Mouse (Mus musculus) urinary bladder, postnatal 36 days (tissue): ENCODE measurements around the gene Rpl18.
A peak's percentile ranks its signal among the peaks of the same experiment; 100 is the strongest.

Source experiments
- DNase-seq, 2 experiments: peaks; one replicate each; pipeline ENCODE4 v3.0.0; 2022; ENCODE audit warnings: low spot score in 2 of 2, mixed read lengths in 1 of 2

Rpl18 gene

DNA sequence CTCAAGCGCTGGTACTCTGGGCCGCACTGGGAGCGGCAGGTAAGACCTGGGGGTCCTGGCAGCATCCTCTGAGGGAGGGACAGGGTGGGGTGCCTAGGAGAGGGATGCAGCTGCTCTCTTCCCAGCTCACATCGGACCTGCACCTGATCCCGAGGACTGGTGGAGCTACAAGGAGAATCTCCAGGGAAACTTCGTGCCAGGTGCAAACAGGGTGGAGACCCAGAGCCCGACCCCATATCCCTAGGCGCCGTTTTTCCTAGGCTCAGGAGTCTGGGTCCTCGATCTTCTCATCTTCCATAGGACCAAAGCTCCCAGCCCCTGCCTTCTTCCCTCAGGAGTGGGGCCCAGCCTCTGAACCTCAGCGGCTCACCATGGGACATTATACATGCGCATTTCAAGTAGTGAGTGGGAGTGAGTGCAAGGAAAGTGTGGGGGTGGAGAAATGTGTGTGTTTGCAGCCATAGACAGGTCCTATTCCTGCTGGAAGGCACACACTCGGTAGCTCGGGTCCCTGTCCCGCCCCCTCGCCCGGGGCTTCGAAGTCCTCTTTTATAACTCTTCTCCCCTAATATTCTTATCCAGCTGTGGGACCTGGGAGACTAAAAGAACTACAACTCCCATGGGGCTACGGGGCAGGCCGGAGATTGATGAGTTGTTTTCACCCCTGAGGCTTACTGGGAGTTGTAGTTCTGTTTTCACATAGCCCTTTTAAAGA lies 14.8 kb upstream of the Rpl18 start:
- DNase-seq: peak; percentile 69 to 79

DNA sequence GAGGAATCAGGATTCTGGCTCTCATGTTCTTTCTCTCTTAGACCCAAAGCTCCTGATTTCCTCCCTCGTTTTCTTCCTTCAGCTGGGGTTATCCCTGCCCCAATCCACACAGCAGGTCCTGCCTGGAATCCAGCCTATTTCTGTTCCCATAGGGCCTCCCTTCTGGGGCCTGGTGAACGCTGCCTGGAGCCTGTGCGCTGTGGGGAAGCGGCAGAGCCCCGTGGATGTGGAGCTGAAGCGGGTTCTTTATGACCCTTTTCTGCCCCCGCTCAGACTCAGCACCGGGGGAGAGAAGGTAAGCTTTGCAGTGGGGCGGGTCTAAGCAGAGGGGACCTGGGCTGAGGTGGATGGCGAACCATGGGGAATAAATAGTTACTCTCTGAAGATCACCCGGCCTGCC lies 14.2 kb upstream of the Rpl18 start:
- no peak for DNase-seq

DNA sequence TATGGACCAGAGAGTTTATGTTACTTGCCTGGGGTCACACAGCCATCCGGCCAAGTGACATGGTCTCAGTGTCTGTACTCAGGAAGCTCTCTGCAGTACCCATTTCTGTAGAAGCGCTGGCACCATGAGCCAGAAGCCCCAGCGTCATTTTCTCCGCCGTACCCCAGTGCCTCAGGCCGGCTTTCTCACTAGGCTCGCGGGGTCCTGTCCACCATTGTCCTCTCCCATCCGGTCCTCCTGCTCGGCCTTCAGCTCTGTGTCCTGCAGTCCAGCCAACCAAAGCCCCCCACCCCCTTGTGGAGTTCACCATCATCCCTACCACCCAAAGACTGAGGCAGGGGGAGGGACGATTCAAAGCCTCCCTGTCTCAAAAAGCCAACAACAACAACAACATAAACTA lies 13.7 kb upstream of the Rpl18 start:
- no peak for DNase-seq

DNA sequence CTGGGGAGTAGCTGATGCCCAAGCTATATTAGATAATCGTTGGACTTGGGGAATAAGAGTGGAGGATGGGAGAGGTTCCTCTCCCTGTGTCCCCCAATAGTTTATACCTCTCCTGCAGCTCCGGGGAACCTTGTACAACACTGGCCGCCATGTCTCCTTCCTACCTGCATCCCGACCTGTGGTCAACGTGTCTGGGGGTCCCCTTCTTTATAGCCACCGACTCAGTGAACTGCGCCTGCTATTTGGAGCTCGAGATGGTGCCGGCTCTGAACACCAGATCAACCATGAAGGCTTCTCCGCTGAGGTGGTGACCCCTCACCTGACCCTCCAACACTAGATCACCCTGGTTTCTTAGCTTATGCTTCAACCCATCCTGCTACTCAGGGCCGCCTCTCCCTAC lies 12.9 kb upstream of the Rpl18 start:
- no peak for DNase-seq

DNA sequence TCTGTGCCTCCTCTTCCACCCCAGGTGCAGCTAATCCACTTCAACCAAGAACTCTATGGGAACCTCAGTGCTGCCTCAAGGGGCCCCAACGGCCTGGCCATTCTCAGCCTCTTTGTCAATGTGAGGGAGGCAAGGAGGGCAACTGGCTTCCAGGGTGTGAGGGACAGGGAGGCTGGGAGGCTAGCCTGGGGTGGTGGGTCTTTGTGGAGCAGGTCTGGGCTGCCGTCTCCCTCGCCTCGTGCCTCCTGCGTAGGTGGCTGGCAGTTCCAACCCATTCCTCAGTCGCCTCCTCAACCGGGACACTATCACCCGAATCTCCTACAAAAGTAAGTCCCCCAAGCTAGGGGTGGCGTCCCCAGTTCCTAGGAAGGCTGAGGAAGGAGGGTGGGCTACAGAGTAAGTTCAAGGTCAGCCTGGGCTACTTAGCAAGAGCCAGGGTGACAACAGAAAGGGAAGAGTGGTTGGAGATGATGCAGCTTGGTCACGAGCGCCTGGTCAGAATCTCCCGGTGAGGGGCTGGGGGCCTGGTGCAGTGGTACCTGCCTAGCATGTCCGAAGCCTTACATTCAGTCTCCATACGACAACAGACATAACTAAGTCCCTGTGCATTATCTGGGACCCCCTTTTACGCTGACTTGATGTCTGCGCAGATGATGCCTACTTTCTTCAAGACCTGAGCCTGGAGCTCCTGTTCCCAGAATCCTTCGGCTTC lies 12.3 kb upstream of the Rpl18 start:
- no peak for DNase-seq

DNA sequence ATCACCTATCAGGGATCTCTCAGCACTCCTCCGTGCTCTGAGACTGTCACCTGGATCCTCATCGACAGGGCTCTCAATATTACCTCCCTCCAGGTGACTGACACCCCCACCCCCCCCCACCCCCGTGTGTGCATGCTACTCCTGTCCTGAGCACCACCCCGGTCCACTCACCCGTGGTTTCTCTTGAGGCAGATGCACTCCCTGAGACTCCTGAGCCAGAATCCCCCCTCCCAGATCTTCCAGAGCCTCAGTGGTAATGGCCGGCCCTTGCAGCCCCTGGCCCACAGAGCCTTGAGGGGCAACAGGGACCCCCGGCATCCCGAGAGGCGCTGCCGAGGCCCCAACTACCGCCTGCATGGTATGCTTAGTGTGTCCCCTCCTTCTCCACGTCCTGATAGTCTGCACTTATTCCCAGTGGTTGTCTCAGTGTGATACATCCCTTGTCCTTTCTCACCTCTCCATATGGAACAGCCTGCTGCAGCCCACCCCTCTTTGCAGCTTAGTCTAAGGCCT lies 11.7 kb upstream of the Rpl18 start:
- no peak for DNase-seq

DNA sequence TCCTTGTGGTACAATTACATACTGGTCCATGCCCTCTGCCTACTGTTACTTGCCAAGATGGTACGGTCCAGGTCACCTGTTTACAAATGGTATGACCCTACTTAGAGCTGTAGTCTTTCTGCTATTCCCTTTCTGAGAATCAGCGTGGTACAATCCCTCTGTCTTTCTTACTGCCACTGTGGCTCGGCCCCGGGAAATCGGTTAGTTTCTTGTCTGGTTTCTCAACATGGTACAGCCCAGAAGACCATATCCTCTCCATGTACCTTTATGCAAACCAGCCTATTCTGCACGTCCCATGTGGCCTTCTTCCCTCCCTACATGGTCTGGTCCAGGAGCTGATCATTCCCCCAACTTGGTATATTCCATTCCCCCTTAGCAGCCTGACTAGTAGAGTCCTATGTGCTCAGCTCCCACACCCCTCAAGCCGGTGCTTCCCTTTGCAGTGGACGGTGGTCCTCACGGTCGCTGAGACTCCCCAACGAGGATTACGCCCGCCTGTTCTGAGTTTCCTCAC lies 11.2 kb upstream of the Rpl18 start:
- DNase-seq: peak; percentile 61 to 65

DNA sequence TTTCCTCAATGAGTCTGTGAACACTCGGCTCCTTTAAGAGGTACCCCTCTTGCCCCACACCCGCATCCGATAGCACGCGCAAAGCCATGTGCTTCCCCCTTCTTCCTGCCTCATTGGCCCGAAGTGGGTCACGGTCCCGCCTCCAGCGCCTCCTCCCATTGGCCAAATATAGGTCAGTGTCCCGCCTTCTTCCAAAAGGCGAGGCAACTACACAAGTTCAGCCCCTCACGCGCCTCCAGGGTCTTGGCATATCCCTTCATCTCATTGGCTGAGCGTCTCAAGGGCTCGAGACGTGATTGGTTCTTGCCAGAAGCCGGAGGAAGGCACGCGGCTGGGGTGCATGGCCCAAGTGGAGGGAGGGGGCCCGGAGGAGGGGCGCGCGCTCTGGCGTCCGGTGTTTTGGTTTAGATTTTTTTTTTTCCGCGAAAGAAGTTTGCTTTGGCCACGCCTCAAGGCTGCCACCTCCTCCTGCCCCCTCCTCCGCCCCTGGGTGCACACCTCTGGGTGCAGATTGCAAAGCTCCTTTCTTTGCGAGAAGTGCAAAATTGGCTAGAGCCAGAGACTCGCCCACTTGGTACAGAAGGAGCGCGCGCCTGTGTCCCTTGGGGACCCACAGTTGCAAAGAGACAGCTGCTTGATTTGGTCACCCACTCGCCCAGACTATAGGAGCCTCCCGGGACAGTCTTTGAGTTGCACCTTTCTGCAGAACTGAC lies 10.4 kb upstream of the Rpl18 start, which contains the start of gene Dbp:
Gene Dbp (plus strand): TSS at position 359 of the 713 bp plus-strand sequence.
- DNase-seq: peak; percentile 99 to 100

DNA sequence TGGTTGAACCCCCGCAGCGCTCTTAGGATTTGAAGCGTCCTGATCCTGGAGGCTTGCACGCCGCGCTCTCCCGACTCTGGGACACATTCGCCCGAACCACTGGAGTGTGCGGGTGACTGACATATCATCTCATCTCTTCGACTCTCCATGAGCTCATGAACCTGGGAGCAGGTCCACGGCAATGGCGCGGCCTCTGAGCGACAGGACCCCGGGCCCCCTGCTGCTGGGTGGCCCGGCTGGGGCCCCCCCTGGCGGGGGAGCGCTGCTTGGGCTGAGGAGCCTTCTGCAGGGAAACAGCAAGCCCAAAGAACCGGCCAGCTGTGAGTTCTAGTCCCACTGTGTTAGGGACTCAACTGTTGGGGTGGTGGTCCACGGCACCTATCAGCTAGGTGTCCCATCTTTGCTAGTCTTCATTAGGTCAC lies 9.8 kb upstream of the Rpl18 start:
- no peak for DNase-seq

DNA sequence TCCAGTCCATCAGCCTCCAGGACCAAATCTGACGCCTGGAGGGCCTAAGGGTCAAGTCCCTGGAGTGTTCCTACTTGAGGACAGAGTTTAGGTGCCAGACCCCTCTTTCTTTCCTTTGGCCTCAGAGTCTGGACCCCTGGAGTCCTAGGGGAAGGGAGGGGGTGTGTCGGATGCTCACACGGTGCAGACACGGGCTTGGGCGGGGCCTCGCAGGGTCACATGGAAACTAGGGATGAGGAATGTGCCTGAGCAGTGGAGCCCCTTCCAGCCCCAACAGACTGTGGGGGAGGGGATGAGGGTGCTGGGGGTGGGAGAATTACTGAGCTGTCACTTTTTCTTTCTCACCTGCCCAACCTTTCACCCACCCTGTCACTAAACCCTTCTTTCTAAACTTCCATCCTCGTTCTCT lies 9.4 kb upstream of the Rpl18 start:
- peak; percentile 78 to 89 for DNase-seq

DNA sequence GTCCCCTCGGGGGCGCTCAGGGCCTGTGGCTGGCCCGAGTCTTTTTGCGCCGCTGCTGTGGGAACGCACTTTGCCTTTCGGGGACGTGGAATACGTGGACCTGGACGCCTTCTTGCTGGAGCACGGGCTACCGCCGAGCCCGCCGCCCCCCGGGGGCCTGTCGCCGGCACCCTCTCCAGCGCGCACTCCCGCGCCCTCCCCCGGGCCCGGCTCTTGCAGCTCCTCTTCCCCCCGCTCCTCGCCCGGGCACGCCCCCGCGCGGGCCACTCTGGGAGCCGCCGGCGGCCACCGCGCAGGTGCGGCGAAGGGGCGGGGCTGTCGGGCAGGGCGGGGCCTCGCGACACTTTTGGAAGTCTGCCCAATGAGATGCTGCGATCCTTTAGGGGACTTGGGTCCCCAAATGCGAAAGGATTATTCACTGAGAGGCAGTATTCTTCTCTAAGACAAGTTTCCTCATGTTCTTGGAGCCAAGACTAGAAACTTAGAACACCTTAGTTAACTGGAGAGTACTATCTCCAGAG lies 8.5 kb upstream of the Rpl18 start:
- peak; percentile 81 to 87 for DNase-seq

DNA sequence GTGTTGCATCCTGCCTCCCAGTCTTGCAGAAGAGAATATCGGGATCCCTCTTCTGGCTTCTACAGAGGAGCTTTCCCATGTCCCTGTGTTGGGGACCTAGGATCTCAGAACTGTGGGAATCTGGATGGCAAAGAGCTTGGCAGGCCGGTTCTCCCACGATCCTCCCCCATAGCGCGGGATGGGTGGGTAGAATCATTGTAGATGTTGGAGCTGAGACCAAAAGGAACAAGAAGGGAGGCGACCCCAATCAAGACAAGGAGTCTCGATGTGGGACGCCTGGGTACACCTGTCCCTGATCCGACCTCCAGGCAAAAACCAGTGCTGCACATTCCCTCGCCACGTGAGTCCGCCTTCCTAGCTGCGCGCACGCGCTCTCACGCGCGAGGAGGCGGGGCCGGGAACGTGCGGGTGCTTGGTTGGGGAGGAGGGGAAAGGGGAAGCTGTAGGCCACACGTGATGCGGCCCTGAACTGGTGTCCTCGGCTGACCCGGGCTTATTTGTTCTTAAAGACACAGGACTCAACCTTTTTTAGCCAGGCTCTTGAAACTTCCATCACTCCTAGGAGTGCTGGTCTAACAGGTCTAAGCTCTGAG lies 7.8 kb upstream of the Rpl18 start:
- peak; percentile 95 to 98 for DNase-seq

DNA sequence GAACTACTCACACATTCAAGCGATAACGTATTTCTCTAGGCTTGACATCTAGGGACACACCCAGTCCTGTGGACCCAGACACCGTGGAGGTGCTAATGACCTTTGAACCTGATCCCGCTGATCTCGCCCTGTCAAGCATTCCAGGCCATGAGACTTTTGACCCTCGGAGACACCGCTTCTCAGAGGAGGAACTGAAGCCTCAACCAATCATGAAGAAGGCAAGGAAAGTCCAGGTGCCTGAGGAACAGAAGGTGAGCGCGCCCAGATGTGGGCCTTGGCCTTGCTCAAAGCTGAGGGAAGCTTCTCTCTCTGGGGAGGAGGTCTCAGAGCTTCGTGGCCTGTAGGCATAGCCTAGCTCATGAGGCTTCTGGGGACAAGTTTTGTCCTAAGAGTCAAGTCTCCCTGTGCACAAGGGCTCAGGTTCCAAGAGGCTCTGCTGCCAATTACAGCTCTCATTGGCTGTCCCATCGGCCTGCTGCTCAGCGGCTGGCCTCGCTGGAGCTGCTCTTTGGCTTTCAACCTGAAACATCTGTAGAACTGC lies 7.0 kb upstream of the Rpl18 start:
- DNase-seq: no peak

DNA sequence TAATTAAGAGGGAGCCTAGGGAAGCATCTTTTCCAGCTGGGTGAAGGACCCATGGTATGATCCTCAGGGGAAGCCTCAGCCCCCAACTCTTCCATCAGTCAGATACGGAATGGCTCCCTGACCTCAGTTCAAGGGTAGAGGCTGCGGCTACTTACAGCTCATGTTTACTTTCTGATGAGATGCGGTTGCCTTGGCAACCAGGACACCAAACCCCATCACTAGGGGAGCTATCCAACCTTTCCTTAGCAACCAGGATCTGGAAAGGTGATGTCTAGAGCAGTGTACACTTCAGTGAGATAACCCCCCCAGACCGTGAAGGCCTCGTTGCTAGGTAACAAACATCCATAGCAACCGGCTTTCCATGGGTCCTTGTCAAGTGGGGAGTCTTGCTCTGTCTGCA lies 6.2 kb upstream of the Rpl18 start:
- no peak for DNase-seq

DNA sequence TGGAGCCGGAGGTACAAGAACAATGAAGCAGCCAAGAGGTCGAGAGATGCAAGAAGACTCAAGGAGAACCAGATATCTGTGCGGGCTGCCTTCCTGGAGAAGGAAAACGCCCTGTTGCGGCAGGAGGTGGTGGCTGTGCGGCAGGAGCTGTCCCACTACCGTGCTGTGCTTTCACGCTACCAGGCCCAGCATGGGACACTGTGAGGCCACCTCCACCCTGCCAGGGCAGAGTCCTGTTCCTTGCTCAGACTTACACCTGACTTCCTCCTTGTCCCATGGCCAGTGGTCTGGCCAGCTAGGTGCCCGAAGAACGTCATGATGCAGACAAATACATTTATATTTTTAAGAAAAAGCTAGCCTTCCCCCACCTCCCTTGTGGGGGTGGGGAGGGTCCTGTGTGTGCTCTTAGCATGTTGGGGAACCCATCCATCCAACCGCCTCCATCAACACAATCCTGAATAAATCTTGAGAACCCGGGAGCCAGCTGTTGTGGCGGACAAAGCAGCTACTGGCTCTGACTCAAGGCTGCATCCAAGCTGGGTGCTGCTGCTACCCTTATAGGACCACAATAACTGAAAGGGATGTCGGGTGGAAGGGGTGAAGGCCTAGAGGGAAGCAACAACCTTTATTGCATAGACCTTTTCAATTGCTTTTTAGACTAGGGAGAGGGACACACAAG lies 5.4 kb upstream of the Rpl18 start:
- no peak for DNase-seq

DNA sequence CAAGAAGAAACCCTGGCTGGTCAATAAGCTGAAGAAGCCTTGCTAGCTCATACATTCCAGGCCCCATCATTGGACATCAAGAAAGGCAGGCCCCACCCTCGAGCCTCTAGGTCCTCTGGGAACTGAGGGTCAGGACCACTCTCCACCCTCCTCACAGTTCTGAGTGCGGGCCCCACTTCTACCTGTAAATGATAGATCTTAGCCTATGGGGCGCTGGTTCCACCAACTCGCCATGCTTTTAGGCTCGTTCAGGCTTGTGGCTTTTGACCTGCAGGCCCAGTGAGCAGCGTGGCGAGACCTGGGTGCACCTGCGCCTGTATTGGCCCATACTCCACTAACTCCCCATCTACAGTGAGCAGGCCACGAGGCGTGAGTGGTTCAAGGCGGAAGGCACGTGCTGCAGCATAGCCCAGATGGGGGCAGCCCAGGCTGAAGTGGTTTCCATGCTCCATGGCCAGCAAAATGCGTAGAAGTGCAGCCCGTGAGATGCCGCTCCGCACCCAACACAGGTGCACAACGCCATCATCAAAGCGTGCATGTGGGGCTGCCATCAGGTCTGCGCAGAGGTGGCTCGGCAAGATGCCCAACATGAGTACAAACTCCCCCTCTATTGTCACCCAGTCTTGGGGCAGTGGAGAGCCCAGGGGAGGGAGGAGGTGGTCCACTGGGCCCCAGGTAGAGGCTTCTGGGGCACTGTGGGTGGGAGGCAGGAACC lies 4.6 kb upstream of the Rpl18 start:
- no peak for DNase-seq

DNA sequence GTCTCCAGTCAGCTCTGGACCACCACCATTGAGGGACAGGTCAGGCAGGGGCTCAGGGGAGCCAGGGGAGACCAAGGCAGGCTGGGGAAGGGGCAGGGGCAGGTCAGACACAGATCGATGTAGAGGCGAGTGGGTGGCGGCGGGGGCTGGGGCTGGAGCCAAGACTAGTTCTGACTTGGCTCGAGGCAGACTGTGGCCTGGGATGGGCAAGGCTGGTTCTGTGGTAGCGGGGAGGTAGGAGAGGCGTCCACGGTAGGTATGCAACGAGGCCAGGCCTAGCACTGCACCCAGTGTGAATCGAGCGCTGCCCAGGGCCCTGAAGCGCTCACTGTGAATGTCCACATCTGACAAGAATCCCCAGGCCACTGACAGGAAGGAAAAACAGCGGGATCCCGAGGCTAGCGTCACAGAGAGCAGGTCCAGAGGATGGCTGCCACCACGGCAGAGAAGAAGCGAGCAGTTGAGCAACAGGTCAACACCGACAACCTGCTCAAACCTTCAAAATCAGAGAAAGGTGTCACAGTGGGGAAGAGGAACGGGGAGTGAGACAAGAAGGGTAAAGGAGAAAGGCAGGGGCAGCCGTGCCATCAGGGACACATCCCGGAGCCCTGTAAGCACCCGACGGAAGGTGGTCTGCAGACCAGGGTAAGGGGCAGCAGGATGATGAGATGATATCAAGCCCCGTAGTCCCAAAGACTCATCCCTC lies 3.8 kb upstream of the Rpl18 start:
- DNase-seq: no peak

DNA sequence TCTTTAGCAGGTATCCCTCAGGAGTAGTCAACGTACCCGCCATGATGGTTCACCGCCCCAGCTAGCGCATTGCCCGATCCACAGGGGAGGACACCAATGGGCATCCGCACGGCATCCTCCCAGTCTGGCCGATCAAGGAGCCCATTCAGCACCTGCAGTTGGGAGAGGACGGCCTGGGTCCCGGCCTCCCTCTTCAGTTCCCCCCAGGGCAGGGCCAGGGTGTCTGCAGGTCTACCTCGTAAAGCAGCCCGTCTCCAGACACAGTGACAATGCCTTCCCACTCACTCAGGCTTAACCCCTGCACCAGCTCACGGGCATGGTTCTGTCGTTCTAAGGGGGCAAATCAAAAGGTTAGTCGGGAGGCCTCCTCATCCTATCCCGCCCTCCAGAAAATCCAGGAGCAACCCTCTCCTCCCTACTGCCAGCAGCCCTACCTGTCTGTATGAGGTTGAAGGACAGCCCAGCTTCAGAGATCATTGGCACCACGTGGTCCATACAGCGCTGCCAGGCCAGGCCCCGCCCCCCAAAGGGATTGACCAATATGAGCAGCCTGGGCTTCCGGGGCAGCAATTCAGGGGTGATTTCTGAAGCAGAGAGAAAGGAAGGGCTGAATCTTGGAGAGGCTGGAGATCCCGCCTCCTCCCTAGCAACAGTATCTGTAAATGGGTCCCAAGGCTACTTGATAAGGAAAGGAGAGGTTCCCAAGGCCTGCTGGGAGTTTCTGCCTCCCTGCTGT lies 3.1 kb upstream of the Rpl18 start:
- peak in 1 of 2 experiments; percentile 76 for DNase-seq

DNA sequence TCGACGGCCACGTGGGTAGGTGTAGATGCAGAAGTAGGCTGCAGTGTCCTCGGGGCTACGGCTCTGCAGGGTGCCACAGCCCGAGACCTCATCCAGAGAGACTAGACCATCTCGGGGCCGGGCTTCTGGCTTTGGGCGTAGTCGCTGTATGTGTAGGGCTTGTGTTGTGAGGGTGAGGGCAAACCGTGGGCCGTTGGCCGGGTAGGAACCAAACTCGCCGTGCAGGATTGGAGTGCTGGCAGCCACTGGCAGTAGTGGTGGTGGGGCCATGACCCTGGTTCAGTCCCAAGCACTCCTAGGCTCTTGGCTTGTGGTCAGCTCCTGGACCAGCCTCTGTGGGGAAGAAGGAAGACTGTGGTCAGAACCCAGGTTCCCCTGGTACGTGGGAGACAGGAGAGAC lies 1.9 kb upstream of the Rpl18 start:
- no peak for DNase-seq
